Mouse (Mus musculus) right cerebral cortex, postnatal 36 days (tissue): ENCODE measurements around the gene Gapt.
"Not testable (repeated sequence)": the region's sequence is repeated elsewhere in the genome, so short reads cannot be mapped to it uniquely, and the experiment has no call there.

Experiments used
- DNase-seq, 2 experiments: peaks; one replicate each; pipeline ENCODE4 v3.0.0; 2022; ENCODE audit warnings: low spot score in 2 of 2, mixed read lengths in 1 of 2

Gene Gapt

DNA sequence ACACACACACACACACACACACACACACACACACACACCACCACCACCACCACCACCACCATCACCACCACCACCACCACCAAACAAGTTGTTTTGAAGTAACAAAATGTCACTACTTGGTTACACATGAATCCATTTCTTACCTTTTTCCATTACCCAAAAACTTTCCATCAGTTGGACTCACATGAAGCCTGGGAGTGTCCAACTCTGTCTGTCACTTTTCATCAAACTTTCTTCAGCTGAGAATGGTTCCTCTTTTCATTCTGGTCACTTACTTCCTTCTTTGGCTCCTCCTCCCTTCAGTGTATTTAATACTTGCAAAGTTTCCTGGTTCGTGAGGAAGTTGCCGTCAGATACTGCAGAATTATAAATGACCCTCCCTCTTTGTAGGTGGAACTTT is at the start of gene Gapt:
Gene Gapt, minus strand, starts transcription at position 259 of the 400 bp plus-strand sequence.
- DNase-seq: no peak

DNA sequence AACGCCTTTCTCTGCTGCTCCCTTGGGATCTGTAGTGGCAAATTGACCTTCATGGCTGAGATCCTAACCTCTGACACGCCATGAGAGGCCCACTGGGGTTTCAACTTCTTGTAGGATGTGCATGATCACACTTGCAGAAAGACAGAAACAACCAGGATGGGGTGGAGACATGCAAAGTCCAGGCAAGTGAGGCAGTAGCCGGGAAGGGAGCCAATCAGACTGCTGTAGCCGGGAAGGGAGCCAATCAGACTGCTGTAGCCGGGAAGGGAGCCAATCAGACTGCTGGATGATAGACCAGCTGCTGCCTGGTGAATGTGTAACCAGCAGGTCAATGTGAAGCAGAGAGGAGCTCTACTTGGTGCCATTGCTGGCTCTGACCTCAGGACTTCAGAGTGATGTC is 49.2 kb upstream of the Gapt start:
- no peak for DNase-seq

DNA sequence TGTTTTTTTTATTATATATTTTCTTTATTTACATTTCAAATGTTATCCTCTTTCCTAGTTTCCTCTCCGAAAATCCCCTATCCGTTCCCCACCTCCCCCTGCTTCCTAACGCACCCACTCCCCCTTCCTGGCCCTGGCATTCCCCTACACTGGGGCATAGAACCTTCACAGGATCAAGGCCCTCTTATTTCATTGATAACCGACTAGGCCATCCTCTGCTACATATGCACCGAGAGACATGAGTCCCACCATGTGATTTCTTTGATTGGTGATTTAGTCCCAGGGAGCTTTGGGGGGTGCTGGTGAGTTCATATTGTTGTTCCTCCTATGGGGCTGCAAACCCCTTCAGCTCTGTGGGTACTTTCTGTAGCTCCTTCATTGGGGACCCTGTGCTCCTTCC is 47.7 kb upstream of the Gapt start:
- not testable (repeated sequence) for DNase-seq

DNA sequence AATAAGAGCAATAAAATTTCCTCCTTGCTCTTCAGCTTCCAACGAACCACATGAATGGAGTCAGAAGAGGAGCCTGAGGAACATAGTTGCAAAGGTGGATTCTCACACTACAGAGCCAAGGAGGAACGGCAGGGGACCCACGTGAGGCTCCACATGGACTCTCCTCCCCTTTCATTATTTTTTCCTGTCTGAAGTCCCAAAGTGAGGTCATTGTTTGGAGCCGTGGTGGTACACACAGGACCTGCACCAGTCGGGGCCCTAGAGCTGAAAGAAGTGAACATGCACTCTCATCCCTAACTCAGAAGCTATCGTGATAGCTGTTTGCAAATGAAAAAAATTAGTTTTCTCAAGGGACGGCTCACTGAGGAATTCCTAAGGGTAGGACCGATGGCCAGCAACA is 47.1 kb upstream of the Gapt start:
- no peak for DNase-seq

DNA sequence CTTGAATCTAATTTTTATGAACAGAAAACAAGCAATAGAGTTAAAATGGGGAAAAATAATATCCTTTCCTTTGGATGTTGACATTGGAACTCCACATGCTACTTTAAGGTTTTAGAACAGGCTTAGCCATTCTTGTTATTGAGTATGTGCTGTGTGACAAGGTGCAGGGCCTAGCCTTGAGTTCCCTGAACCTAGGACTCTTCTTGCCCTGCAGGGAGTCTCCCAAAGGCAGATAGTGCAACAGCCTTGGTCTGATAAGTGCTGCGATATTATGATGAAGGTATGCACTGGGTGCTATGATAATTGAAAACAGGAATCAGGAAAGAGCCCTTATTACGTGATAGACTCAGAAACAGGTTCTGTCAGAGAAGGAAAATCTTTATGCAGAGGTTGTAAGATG is 44.9 kb upstream of the Gapt start:
- no peak for DNase-seq

DNA sequence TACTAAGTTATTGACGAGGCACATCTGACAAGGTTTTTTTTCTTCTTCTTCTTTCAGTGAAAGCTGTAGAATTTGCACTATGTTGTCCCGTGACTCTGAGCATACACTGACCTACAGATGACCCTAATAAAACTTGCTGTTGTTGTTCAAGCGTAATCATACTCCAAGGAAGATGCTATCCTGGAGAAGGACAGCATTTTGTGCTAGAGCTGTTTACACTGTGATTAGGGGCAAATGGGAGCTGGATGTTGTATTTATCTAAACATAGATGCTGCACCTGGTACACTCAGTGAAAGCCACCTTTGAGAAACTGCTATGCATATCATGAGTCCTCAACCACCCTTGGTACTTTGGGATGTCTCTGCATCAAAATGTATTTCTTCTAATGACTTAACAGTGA is 44.4 kb upstream of the Gapt start:
- DNase-seq: no peak

DNA sequence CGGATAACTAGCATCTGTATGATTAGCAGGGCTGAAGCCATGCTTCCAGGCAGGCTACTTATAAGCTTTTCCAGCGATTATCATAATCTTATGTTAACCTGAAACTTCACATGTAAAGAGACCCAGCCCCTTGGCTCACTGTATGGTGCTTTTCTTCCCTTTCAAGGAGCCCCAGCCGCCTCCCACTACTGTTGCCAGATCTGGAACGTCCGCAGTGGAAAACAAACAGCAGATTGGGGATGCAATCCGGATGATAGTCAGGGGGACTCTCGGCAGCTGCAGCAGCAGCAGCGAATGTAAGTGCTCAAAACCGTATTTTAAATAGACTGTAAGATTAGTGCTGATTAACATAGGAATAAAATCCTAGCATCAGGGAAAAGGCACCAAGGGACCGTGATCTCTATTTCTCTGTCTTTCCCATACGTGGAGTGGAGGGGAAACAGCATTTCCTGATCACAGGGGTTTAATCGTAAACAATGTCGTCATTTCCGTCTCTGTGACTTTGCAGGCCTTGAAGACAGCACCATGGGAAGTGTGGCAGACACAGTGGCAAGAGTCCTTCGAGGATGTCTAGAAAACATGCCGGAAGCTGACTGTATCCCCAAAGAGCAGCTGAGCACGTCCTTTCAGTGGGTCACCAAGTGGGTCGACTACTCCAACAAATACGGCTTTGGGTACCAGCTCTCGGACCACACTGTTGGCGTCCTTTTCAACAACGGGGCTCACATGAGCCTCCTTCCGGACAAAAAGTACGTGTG is 41.7 kb upstream of the Gapt start:
- no peak for DNase-seq

DNA sequence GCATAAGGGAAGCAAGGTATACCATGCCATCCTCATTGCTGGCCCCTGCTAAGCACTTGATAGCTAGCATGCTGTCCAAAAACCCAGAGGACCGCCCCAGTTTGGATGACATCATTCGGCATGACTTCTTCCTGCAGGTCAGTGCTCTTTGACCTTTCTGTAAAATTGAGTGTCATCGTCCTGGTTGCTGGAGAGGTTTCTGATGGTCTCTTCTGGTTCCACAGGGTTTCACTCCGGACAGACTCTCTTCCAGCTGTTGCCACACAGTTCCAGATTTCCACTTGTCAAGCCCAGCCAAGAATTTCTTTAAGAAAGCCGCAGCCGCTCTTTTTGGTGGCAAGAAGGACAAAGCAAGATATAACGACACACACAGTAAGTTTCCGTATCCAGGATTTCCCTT is 40.8 kb upstream of the Gapt start:
- no peak for DNase-seq

DNA sequence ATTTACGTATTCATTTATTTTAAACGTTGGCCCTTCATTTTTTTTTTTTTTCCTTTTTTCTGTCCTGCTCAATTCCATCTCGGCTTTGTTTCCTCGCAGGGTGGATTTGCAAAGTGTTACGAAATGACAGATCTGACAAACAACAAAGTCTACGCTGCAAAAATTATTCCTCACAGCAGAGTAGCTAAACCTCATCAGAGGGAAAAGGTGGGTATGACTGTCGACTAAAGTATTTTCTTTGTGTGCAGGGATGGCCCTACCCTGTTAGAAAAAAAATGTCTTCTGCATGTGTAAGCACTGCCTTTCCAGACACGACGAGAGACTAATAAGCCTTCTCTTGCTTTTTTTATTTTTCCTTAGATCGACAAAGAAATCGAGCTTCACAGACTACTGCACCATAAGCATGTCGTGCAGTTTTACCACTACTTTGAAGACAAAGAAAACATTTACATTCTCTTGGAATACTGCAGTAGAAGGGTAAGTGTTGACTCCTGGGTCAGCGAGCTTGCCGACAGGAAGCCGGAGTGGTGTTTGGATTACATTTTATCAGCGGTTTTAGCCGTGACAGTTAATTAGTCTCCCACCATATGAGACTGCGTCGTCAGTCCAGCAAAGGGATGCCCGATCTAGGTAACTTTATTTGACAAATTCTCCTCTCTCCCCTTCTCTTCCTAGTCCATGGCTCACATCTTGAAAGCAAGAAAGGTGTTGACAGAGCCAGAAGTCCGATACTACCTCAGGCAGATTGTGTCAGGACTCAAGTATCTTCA is 39.1 kb upstream of the Gapt start:
- DNase-seq: no peak

DNA sequence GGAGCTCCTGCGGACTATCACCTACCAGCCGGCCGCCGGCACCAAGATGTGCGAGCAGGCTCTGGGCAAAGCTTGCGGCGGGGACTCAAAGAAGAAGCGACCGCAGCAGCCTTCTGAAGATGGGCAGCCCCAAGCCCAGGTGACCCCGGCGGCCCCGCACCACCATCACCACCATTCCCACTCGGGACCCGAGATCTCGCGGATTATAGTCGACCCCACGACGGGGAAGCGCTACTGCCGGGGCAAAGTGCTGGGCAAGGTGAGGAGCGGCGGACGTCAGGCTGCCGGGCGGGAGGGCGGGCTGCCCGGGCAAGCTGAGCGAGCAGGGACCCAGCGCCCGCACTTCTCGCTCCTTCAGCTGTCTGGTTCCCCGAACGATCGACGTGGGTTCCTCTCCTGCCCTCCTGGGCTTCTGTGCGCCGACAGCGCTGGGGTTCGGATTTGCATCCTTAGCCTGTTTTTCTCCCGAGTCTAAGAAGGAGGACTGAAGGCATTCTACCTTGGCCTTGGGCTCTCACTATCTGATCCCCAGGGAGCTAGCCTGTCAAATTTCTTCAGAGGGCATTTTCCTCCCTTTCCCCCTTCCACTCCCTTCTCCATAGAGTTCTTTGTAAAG is 38.3 kb upstream of the Gapt start:
- no peak for DNase-seq

DNA sequence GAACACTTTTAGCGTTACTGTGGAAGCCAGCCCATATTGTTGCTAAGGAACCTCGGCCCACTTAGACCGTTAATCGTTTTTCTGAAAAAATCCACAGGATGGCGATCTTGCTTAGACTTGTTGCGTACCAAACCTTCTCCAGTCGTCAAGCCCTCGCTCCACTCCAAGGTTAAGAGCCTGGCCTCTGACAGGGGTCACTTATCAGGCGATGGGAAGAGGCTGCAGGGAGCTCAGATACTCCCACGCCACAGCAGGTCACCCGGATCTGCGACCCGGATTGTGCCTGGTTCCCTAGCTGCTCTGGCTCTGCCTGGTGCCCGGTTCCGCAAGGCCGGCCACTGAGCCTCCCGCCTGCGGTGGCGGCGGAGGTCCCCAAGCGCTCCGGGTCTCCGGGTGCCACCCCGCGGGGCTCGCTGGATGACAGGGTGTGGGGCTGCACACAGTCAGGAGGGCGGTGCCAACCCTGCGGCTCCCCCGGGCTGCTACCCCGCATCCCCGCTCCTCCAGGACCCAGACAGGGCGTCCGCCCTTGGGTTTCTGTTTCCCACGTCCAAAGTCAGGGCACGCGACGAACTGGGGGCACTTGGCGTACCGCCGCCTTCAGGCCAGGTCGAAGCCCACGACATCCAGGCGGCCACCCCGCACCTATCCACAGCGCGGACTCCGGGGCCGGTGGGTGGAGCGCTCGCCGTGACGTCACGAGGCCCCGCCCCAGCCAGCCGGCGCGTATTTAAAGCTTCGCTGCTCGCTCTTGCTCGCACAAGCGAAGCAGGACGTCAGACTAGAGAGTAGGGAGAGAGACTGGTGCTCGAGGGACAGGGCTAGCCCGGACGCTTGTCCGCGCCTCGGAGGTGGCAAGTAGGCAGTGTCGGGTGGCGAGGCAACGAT is 37.5 kb upstream of the Gapt start, which contains the start of gene Plk2:
Gene Plk2, plus strand, starts transcription at position 756 of the 888 bp plus-strand sequence.
- DNase-seq: peak; percentile 91

DNA sequence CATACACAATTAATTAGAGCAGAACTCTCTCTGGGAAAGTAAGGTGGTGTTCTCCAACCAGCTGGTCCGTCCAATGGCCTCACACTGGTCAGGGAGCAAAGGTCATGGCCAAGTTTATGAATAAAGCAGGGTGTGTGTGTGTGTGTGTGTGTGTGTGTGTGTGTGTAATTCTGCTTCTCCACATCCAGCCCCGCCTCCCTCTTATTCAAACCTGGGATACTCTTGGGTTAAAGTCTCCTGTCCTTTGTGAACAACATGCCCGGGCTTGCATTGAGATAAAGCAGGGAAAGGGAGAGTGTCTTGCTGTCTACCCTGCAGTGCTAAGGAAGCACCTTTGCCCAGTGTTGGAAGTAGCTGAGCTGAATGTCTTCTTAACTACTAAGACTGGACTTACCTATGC is 35.6 kb upstream of the Gapt start:
- DNase-seq: no peak

DNA sequence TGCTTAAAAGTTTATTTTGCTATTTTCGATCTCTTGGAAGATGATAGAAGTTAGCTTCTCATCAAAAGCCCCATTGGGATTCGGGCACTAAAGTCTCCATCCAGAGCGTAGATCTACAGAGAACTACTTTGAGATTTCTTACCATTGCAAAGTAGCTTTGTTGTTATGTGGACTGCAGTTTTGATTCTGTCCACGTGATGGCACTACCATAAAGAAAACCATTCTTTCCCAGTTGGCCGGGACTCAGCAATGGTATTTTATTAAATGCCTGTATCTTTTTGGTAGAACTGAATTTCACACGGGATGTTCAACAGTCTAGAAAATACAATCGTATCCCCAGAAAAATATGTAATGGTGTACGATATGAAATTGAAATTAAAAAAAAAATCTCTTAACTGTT is 35.2 kb upstream of the Gapt start:
- no peak for DNase-seq

DNA sequence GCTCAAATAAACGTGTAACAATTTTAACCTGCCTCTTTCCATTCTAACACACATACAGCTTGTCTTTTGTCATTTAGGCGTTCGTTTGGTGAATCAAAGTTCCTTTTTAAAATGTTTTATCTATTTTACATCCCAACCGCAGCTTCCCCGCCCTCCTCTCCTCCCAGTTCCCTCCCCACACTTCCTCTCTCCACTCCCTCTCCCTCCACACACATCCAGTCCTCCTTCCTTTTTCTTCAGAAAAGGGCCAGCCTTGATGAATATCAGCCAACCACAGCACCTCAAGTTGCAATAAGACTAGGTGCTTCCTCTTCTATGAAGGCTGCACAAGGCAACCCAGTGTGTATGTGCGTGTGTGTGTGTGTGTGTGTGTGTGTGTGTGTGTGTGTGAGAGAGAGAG is 27.5 kb upstream of the Gapt start:
- DNase-seq: no peak

DNA sequence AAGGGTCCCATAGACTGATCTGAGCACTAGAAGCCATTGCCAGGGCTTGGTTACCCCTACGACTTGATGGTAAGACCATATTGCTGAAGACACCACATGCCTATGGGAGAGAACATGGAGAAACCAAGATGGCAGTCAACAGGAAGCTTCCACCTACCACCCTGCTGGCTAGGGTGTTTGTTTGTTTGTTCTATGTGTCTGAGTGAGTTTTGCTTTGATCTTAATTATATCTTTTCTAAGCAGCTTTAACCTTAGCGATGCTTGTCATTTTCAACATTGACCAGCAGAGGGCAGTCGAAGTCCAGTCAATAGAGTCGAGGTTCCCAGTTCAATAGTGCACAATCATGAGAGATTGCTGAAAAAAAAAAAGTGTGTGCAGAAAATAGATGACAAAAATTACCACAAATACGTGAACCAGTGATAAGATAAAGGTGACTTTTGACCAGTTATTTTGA is 25.5 kb upstream of the Gapt start:
- DNase-seq: no peak

DNA sequence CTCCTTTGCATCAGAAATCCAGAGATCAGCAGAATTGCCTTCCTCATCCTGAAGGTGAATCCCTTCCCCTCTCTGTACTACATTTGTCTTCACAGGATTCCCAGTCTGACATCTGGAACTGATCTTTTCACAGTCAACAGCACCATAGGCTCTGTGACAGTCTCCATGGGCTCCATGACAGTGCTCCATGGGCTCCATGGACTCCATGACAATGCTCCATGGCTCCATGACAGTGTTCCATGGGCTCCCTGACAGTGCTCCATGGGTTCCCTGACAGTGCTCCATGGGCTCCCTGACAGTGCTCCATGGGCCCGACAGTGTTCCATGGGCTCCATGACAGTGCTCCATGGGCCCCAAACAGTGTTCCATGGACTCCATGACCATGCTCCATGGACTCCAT is 12.7 kb upstream of the Gapt start:
- no peak for DNase-seq

DNA sequence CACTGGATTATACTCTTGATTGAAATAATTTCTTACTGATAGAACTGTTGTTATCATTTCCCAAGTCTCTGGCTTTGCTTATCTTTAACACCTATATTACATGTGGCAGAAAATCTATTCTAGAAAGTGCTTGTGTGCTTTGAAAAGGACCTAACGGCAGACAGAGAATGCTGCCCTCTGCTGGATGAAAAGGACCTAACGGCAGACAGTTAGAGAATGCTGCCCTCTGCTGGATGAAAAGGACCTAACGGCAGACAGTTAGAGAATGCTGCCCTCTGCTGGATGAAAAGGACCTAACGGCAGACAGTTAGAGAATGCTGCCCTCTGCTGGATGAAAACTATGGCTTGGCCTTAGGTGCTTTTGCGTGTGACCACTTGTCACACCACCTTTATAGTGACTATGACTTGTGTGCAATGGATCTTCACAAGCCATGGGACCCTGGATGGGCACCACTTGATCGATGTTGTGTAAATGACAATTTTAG is 11.6 kb upstream of the Gapt start:
- peak; percentile 41 to 42 for DNase-seq

DNA sequence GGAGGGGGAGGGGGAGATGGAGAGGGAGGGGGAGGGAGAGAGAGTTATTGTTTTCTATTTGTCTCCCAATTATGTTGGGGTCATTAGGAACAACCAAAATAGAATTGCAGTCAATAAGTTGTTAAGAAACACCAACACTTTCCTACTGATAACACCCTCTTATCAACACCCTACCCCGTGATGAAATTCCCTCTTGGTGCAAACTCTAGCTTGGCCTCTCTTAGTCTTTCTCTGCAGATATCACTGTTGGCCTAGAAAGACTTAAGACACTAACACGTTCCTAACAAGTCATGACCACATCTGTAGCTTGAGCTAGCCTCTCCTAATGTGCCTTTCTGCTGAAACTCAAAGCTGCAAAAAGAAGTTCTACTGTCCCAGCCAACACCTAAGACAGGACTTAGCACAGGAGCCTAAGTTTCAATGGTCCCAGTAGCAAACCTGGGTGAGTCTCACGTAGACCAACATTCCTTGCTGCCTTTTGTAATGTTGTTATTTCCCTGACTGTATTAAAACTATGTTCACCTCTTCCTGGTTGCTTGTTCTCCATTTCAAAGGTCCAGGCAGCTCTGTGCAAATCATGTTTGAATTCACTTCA is 11.1 kb upstream of the Gapt start:
- no peak for DNase-seq

DNA sequence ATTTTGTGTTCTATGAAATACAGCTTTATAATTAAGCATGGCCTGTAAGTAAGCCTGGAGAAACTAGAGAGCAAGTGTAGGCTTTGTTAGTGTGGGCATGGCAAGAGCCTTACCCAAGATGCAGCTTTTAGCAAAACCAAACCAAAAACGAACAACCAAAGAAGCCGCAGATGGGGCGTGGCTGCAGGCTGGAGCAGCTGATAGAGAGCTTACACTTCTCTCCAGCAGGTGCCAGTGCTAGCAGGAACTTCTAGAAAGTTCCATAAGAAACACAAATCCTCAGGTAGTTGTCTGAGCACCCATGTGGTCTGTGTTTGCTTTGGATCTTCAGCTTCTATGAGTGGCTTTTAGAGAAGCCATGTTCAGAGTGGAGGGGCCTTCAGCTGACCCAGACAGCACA is 9.5 kb upstream of the Gapt start:
- no peak for DNase-seq

DNA sequence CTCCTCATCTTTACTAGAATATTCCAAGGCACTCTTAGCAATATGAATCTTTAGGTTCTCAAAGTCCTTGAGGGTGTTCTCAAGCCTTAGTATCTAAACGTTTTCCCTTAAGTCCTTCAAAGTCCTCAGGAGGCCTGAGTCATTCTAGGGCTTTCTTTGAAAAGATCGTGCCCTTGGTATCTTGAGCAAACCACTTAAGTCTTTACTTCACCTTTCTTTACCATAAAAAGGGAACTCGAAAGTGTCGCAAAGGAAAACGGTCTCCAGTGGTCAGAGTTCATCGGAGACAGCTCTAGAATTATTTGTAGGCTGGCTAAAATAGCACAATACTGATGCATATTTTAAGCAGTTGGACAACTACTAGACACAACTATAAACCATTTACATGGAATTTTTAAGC is 6.7 kb upstream of the Gapt start:
- no peak for DNase-seq

DNA sequence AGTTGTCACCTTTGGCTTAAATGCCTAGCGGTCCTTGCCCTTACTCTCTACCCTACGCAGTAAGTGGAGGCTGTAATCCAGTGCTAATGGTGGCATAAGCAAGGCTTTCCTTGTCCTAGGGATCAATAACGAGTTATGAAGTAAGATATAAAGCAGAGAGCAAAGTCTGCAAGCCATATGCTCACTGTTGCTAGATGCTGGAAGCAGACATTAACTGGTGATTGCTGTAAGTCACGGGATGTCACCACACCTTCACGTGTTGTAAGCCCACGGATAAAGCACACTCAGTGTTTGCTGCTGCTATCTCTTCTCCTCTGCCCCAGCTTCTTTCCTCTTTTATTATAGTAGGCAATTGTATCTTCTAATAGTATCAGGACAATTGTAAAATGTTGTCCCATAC is 5.9 kb downstream of the Gapt start:
- DNase-seq: no peak
